Mouse (Mus musculus): Measurements from ENCODE around the gene Gm42957. TPM values are rescaled to one million over a fixed set of nuclear protein-coding genes. Genes with fewer than 3 reads are reported as not detected.
A peak's percentile ranks its signal among the peaks of the same experiment; 100 is the strongest.
"Not testable (repeated sequence)": the region's sequence is repeated elsewhere in the genome, so short reads cannot be mapped to it uniquely, and the experiment has no call there.

Gene Gm42957
- polyA plus RNA-seq, 1 experiment from 2014 or later: 0.09 TPM

DNA sequence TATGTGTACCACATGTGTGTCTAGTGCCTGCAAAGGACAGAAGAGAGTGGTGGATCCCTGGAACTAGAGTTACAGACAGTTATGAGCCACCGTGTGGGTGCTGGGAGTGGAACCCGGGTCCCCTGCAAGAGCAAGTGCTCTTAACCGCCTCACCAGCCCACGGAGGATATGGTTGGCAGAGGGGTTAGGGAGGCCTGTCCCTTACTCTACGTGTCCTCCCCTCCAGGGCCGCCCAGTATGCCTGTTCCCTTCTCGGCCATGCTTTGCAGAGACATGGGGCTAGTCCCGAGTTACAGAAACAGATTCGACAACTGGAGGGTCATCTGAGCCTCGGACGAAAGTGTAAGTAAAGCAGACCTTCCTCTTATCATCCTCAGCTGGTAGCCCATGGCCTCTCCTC lies 1.2 kb downstream of the Gm42957 start:
- Histone ChIP-seq H3K27ac (ENCODE audit: low read length) (no peak overlapping the region), H3K36me3 (ENCODE audit: control insufficient read depth, insufficient read depth, low read length) (peaks cover 6% of the 10 kb centered on the region; the same call in 1 of the 2 replicates), H3K4me1 (ENCODE audit: control insufficient read depth, insufficient read depth, low read length) (peaks cover 16% of the 10 kb centered on the region; the same call in 1 of the 2 replicates), H3K4me3 (replicated peaks; ENCODE audit: low read length) (peak overlapping the region; percentile 87), H3K27me3 (ENCODE audit: control insufficient read depth, insufficient read depth, low read length) (no peaks in the 10 kb centered on the region), H3K9me3 (replicated peaks; ENCODE audit: control insufficient read depth, low read length) (no peaks in the 10 kb centered on the region), H3K4me2 (ENCODE audit: low read depth, low read length) (peak overlapping the region; percentile 53), H3K9ac (ENCODE audit: low read length) (peak overlapping the region; percentile 96)
- no peak for ATAC-seq (ENCODE audit: insufficient read depth, low FRiP score)
- WGBS: 65% methylated on average over 11 of the region's 11 CpGs

DNA sequence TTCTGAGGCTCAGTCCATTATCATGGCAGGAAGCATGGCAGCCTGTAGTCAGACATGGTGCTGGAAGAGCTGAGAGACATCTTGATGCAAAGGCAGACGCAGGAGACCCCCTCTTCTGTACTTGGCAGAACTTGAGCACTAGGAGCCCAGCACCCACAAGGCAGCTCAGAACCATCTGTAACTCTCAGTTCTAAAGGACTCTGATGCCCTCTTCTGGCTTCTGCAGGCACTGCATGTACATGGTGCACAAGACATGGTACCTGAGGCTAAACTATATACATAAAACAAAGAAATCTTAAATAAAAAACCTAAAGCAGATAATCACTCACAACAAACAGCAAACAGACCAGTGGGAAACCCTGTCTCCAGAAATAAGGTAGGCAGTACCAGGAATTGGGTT lies 3.9 kb downstream of the Gm42957 start:
- Histone ChIP-seq H3K4me3 (replicated peaks; ENCODE audit: low read length) (no peak overlapping the region), H3K27ac (ENCODE audit: low read length) (no peak overlapping the region), H3K9ac (ENCODE audit: low read length) (no peak overlapping the region), H3K9me3 (replicated peaks; ENCODE audit: control insufficient read depth, low read length) (no peaks in the 10 kb centered on the region), H3K36me3 (ENCODE audit: control insufficient read depth, insufficient read depth, low read length) (peaks cover 3% of the 10 kb centered on the region; the same call in 1 of the 2 replicates), H3K27me3 (ENCODE audit: control insufficient read depth, insufficient read depth, low read length) (no peaks in the 10 kb centered on the region), H3K4me1 (ENCODE audit: control insufficient read depth, insufficient read depth, low read length) (peaks cover 16% of the 10 kb centered on the region; the same call in 1 of the 2 replicates), H3K4me2 (ENCODE audit: low read depth, low read length) (no peak overlapping the region)
- ATAC-seq (ENCODE audit: insufficient read depth, low FRiP score): no peak
- WGBS: 87% methylated on average over 1 of the region's 1 CpGs

DNA sequence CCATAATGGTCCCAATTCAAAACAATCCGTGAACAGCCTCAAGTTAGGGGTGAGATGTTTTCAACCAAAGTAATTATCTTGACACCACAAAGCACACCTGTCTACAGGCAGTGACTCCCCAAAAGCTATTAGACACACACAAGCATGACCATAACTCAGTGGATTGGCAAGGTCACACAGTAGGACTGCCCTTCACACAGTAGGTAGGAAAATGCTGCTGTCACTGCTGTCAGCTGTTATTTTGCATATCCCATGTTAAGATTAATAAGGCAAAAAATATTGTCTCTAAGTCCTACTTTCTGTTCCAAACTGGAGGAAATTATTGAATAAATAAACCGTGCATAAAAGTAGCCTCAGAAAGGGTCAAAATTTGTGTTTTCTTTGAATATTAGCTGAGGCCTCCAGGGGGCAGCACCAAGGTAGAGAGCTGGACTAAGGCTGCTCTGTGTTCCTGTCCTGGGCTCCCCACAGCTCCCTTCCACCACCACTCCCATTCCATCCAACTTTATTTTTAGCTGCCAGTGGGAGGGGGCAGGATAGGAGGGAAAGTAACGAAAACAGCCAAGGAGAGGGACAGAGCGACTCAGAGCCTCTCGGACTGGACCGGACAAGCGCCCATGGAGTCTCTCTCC lies 9.9 kb downstream of the Gm42957 start, which contains the start of gene Itga10:
TSS of gene Itga10 (plus strand) at position 567 of the 632 bp plus-strand sequence.
- peak; percentile 74; the same call in 1 of the 2 replicates for ATAC-seq (ENCODE audit: insufficient read depth, low FRiP score)
- H3K4me2 ChIP-seq (ENCODE audit: low read depth, low read length): no peak within 1 kb of the TSS

DNA sequence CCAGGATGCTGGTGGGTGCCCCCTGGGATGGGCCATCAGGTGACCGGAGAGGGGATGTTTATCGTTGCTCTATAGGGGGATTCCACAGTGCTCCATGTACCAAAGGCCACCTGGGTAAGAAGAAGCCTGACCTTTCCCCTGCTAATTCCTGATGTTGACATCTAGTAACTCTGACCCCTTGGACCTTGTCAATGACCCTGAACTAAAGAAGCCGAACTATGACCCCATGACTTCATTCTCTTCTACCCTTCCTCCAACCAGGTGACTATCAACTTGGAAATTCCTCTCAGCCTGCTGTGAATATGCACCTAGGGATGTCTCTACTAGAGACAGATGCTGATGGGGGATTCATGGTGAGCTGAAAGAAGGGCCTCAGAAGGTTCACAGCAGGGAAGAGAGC lies 12.1 kb downstream of the Gm42957 start:
- peaks cover 3% of the 10 kb centered on the region; the same call in 1 of the 2 replicates for H3K36me3 ChIP-seq (ENCODE audit: control insufficient read depth, insufficient read depth, low read length)
- no peaks in the 10 kb centered on the region for H3K9me3 ChIP-seq (replicated peaks; ENCODE audit: control insufficient read depth, low read length)
- no peak overlapping the region for H3K27ac ChIP-seq (ENCODE audit: low read length)
- 80% methylated on average over 3 of the region's 3 CpGs for WGBS
- no peaks in the 10 kb centered on the region for H3K4me1 ChIP-seq (ENCODE audit: control insufficient read depth, insufficient read depth, low read length)
- no peak overlapping the region for H3K4me3 ChIP-seq (replicated peaks; ENCODE audit: low read length)
- no peak for ATAC-seq (ENCODE audit: insufficient read depth, low FRiP score)
- no peak overlapping the region for H3K9ac ChIP-seq (ENCODE audit: low read length)
- no peaks in the 10 kb centered on the region for H3K27me3 ChIP-seq (ENCODE audit: control insufficient read depth, insufficient read depth, low read length)
- no peak overlapping the region for H3K4me2 ChIP-seq (ENCODE audit: low read depth, low read length)

More for the DNA sequence above, 9.9 kb downstream of the Gm42957 start, which contains the start of gene Itga10:
- no peak within 1 kb of the TSS for H3K9ac ChIP-seq (ENCODE audit: low read length)
- no peak within 1 kb of the TSS for H3K4me3 ChIP-seq (replicated peaks; ENCODE audit: low read length)
- H3K36me3 ChIP-seq (ENCODE audit: control insufficient read depth, insufficient read depth, low read length): peaks cover 3% of the 10 kb centered on the region; the same call in 1 of the 2 replicates
- no peaks in the 10 kb centered on the region for H3K4me1 ChIP-seq (ENCODE audit: control insufficient read depth, insufficient read depth, low read length)
- no peak within 1 kb of the TSS for H3K27ac ChIP-seq (ENCODE audit: low read length)
- H3K27me3 ChIP-seq (ENCODE audit: control insufficient read depth, insufficient read depth, low read length): no peaks in the 10 kb centered on the region
- H3K9me3 ChIP-seq (replicated peaks; ENCODE audit: control insufficient read depth, low read length): no peaks in the 10 kb centered on the region
- 58% methylated on average over 7 of the region's 7 CpGs for WGBS

DNA sequence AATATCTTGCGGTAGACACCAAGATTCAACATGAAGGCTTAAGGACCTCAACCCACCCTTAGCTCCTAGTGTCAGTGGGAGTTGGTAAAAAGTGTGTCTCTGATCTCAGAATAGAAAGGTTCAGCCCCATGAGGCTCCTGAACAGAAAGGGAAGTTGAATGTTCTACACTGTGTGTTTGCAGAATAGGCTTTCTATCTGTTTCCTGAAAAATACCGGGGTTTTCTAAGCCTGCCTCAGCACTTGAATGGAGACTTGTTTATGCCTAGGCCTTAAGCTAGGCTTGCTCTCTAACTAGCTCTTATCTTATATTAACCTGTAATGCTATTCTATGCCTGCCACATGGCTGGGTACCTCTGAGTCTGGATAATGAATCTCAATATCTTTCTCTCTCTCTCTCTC lies 25.6 kb downstream of the Gm42957 start:
- no peak overlapping the region for H3K4me2 ChIP-seq (ENCODE audit: low read depth, low read length)
- WGBS: 79% methylated on average over 2 of the region's 2 CpGs
- no peak overlapping the region for H3K9ac ChIP-seq (ENCODE audit: low read length)
- no peak for ATAC-seq (ENCODE audit: insufficient read depth, low FRiP score)
- H3K4me3 ChIP-seq (replicated peaks; ENCODE audit: low read length): no peak overlapping the region
- H3K36me3 ChIP-seq (ENCODE audit: control insufficient read depth, insufficient read depth, low read length): no peaks in the 10 kb centered on the region
- no peaks in the 10 kb centered on the region for H3K9me3 ChIP-seq (replicated peaks; ENCODE audit: control insufficient read depth, low read length)
- H3K27ac ChIP-seq (ENCODE audit: low read length): no peak overlapping the region
- peaks cover 7% of the 10 kb centered on the region for H3K4me1 ChIP-seq (ENCODE audit: control insufficient read depth, insufficient read depth, low read length)
- H3K27me3 ChIP-seq (ENCODE audit: control insufficient read depth, insufficient read depth, low read length): no peaks in the 10 kb centered on the region

DNA sequence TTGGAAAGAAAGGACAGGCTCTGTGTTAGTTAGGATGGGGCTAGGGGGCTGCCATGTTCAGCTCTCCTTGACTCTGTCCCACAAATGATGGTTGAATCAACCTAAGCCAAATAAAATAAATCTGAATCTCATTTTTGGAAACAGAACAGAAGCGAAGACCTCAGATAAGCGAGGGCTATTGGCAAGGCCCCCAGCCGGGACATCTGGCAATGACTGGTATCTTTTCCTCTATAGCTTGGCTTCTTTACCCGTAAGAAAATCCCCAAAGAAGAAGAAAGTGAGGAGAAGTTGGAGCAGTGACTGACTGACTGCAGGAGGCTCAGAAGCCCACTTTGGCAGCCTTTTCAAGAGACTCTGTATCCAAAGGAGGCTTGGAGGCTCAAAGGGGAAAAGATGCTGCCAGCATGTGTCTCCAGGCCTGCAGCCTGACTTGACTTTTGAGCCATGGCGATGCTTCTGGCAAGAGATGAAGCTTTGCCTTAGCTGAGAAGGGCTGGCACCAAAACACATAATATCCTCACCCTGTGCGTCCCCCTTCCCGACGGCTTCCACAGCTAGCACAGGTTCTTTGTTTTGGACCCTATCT lies 27.6 kb downstream of the Gm42957 start:
- H3K4me3 ChIP-seq (replicated peaks; ENCODE audit: low read length): no peak overlapping the region
- H3K36me3 ChIP-seq (ENCODE audit: control insufficient read depth, insufficient read depth, low read length): no peaks in the 10 kb centered on the region
- H3K9me3 ChIP-seq (replicated peaks; ENCODE audit: control insufficient read depth, low read length): no peaks in the 10 kb centered on the region
- H3K9ac ChIP-seq (ENCODE audit: low read length): no peak overlapping the region
- no peaks in the 10 kb centered on the region for H3K27me3 ChIP-seq (ENCODE audit: control insufficient read depth, insufficient read depth, low read length)
- H3K27ac ChIP-seq (ENCODE audit: low read length): peak overlapping the region; percentile 80
- no peak for ATAC-seq (ENCODE audit: insufficient read depth, low FRiP score)
- H3K4me1 ChIP-seq (ENCODE audit: control insufficient read depth, insufficient read depth, low read length): peaks cover 7% of the 10 kb centered on the region
- WGBS: 44% methylated on average over 8 of the region's 8 CpGs
- H3K4me2 ChIP-seq (ENCODE audit: low read depth, low read length): peak overlapping the region; percentile 70; the same call in 1 of the 2 replicates

DNA sequence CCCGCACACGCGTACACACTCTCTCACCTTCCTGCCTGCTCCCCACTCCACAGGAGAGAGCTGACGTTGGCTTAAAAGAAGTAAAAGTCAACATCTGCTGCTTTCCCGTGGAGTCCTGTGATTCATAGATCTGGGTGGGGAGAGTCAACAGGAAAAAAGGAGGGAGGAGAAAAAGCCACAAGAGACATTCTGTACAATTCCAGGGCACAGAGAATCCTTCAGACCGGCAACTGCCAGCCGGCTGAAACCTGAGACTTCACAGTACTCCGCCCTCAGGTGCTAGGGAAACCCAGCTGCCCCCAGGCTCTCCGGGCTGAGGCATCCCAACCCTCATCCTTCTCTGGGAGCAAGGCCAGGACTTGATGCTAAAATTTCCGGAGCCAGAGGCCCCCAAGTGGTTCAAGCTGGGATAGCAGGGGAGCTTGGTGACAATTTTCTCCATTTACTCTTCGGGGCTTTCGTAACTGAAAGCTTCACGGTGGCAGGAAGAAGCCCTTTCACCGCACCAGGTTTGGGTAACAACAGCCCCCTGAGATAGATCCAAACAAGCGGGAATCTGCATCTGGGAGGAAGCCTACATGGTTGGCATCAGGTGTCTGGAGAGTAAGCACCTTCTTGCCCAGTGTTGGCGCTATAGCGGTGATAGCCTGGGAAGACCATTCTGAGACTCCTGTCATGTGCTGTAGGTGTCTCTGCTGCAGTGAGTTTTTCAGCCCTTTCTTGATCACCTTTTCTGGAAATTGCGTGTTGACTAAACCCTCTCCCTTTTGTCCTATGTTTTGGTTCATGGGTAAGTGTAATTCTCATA lies 28.4 kb downstream of the Gm42957 start:
- Histone ChIP-seq H3K9me3 (replicated peaks; ENCODE audit: control insufficient read depth, low read length) (no peaks in the 10 kb centered on the region), H3K4me1 (ENCODE audit: control insufficient read depth, insufficient read depth, low read length) (peaks cover 7% of the 10 kb centered on the region), H3K27me3 (ENCODE audit: control insufficient read depth, insufficient read depth, low read length) (no peaks in the 10 kb centered on the region), H3K4me3 (replicated peaks; ENCODE audit: low read length) (peak overlapping the region; percentile 41), H3K4me2 (ENCODE audit: low read depth, low read length) (peak overlapping the region; percentile 70), H3K27ac (ENCODE audit: low read length) (peak overlapping the region; percentile 80), H3K9ac (ENCODE audit: low read length) (peak overlapping the region; percentile 58), H3K36me3 (ENCODE audit: control insufficient read depth, insufficient read depth, low read length) (no peaks in the 10 kb centered on the region)
- ATAC-seq (ENCODE audit: insufficient read depth, low FRiP score): peak; percentile 89
- 5% methylated on average over 17 of the region's 18 CpGs for whole genome bisulfite sequencing

DNA sequence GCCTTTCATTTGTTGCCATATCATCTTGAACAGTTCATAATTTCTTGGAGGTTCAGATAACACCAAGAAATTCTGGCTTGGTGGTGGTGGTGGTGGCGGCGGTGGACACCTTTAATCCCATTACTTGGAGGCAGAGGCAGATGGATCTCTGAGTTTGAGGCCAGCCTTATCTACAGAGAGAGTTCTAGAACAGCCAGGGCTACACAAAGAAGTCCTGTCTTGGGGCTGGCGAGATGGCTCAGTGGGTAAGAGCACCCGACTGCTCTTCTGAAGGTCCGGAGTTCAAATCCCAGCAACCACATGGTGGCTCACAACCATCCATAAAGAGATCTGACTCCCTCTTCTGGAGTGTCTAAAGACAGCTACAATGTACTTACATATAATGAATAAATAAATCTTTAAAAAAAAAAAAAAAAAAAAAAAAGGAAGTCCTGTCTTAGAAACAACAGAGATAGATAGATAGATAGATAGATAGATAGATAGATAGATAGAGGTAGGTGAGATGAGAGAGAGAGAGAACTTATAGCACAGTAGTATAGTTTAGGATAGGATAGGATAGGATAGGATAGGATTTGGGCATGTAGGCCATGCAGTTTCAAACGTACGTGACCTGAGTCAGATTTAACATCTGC lies 30.6 kb downstream of the Gm42957 start:
- H3K9me3 ChIP-seq (replicated peaks; ENCODE audit: control insufficient read depth, low read length); H3K4me3 ChIP-seq (replicated peaks; ENCODE audit: low read length); H3K4me2 ChIP-seq (ENCODE audit: low read depth, low read length); H3K36me3 ChIP-seq (ENCODE audit: control insufficient read depth, insufficient read depth, low read length); ATAC-seq (ENCODE audit: insufficient read depth, low FRiP score); H3K27ac ChIP-seq (ENCODE audit: low read length); H3K27me3 ChIP-seq (ENCODE audit: control insufficient read depth, insufficient read depth, low read length); H3K9ac ChIP-seq (ENCODE audit: low read length): not testable (repeated sequence)
- H3K4me1 ChIP-seq (ENCODE audit: control insufficient read depth, insufficient read depth, low read length): peaks cover 12% of the 10 kb centered on the region
- 90% methylated on average over 7 of the region's 7 CpGs for WGBS
